Mouse (Mus musculus): ENCODE data around the gene Ddx54. TPM values are rescaled to one million over a fixed set of nuclear protein-coding genes. Genes with fewer than 3 reads are reported as not detected.

Ddx54 gene
- polyA plus RNA-seq, 1 experiment, result 34.2 TPM

GRCm38 (mm10) chr5:120645851-120646250 lies 33.3 kb downstream of the Ddx54 start:
- DNase-seq (ENCODE audit: low read depth), result no peak

DNA sequence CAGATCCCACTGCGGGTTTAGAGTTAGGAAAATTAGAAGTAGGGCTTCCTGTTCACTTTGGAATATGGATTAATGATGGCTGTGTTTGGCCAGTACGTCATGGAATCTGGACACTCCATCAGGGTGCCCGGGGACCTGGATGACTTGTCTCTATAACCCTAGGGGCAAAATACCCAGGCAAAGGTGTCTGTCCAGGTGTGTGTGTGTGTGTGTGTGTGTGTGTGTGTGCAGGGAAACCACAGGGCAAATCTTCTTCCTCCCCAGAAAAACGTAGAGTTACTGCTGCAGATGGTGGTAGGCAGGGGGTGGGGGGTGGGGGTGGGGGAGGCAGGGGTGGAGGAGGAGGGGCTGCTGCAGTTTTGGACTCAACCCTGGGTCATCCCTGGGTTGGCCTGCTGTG lies 34.8 kb downstream of the Ddx54 start:
- no peak for DNase-seq (ENCODE audit: low read depth)

- no peak for DNase-seq (ENCODE audit: low read depth)
These were observed 35.4 kb downstream of the Ddx54 start for GRCm38 (mm10) chr5:120647814-120648491.

DNA sequence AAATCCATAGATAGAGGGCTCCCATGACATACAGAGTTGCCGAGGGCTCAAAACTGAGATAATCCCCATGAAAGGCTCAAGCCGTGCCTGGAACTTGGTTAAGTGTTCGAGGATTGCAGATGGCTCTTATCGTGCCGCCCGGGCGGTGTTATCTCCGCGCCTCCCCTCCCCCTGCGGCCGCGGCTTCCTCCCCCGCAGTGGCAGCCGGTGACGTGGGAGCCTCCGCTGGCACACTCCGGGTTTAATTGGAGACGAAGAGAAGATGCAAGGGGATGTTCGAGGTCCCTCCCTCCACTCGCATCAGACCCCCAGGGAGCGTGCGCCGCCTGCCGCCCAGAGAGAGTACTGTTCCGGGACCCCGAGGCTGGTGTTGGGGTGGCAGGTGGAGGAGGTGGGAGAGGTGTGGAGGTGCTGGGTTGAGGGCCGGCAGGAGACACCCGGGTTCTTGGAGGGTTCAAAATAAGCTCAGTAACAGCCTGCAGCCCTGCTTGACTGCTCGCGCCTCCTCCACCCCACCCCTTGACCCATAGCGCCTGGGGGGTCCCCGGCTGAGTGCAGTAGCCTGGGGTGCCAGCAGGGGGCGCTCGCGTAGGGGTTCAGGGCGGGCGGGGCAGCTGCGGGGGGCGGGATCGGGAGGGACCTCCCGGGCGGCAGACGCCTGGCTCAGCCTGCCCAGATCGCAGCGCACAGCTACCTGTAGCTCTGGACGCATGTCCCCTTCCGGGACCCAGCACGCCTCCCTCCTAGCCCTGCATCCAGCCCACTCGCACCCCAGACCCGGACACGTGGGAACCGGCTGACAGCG lies 36.2 kb downstream of the Ddx54 start, which contains the start of gene Rasal1:
Rasal1 (plus strand) TSS at position 244 of the 805 bp plus-strand sequence.
- no peak for DNase-seq (ENCODE audit: low read depth)

- no peak for DNase-seq (ENCODE audit: low read depth)
These were observed 36.9 kb downstream of the Ddx54 start for GRCm38 (mm10) chr5:120649374-120649933.

GRCm38 (mm10) chr5:120649938-120650337 lies 37.4 kb downstream of the Ddx54 start:
- DNase-seq (ENCODE audit: low read depth), result no peak

DNA sequence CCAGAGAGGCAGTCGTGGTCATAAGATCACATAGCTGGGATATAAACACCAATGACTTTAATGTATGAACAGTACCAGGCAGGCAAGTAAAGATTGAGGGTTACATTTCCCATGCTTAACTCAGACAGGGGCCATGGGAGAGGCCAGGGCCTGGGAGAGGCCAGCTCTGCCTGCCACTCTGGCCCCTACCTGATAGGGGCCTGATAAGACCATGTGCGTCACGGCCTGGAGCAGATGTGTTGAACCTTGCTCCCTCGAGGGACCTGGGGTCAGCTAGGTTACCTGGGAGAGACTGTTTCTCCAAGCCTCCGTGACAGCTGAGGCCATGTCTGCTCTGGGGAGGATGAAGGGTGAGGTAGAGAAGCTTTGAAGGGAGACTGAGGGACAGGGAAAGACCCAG lies 38.7 kb downstream of the Ddx54 start:
- DNase-seq (ENCODE audit: low read depth), result no peak

DNA sequence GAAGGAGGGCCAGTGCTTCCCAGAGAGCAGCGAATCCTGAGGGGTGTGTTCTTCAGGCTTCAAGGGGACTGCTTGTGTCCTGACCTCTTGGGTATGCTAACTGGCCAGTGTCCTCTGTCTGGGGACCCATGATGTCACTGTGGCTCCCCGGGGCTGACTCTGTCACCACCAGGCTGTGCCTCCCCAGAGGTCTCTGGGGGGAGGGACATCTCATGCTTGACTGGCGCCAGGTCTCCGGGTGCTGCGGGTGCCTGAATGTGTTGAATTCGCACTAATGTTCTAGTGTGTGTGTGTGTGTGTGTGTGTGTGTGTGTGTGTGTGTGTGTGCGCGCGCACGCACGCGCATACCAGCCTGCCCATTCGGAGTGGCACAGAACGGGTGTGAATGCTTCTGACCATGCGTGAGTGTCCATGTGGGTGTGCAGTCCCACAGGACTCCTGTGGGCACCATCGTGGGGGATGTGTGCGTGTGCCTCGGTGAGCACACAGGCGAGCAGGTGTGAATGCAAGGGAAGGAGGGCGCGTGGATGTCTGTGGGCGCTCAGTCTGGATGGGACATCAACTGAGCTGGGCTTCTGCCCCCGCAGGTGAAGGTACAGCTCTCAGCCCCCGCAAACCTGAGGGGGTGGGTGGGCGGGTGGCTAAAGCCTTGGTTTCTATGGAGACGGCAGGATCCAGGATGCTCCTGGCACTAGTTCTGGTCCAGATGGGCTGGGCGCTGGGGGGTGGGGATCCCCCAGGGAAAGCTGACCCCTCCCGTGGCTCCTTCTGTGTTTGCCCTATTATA lies 40.6 kb downstream of the Ddx54 start:
- no peak for DNase-seq (ENCODE audit: low read depth)

GRCm38 (mm10) chr5:120653873-120654272 lies 41.3 kb downstream of the Ddx54 start:
- no peak for DNase-seq (ENCODE audit: low read depth)

DNA sequence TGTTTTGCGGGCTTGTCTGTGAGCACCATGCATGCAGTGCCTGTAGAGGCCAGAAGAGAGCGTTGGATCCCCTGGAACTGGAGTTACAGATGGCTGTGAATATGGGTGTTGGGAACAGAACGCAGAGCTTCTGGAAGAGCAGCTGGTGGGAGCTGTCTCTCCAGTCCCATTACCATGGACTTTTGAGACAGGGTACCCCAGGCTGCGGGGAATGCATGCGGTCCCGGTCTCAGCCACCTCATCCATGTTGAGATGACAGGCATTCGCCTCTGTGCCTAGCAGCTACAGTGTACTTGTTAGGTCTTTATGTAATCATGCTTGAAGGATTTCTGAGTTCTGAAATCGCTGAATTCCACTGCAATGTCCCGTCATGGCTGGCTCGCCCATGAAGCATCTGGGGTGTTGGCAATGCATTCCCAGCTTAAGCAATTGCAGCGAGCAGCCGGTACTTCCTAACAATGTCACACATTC lies 43.8 kb downstream of the Ddx54 start:
- DNase-seq (ENCODE audit: low read depth), result no peak

GRCm38 (mm10) chr5:120660816-120661215 lies 48.3 kb downstream of the Ddx54 start:
- DNase-seq (ENCODE audit: low read depth), result no peak

GRCm38 (mm10) chr5:120664888-120665287 lies 52.3 kb downstream of the Ddx54 start:
- no peak for DNase-seq (ENCODE audit: low read depth)

DNA sequence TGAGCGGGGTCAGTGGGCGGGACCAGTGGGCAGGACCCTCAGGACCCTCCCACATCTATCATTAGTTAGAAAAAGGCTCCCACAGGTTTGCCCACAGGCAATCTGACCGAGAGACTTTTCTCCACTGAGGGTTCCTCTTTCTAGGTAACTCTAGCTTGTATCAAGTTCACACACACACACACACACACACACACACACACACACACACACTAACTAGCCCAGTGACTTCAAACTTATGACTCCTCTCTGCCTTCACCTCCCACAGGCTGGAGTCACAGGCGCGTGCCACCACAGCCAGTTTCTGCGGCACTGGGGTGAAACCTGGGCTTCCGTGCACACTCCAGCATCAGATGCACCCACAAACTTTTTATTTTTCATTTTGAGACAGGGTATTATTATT lies 56.2 kb downstream of the Ddx54 start:
- DNase-seq (ENCODE audit: low read depth), result no peak

DNA sequence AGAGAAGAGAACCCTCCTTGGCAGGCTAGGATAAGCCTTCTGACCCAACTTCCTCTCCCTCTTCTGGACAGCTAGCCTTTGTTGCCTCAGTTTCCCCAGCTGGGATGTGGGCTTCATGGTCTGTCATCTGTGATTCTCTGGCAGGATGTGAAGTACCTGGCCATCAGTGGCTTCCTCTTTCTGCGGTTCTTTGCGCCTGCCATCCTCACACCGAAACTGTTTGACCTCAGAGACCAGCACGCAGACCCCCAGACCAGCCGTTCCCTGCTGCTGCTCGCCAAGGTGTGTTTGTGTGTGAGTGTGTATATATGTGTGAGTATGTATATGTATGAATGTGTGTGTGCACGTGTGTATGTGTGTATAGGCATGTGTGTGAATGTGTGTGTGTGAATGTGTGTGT lies 57.6 kb downstream of the Ddx54 start:
- no peak for DNase-seq (ENCODE audit: low read depth)

- DNase-seq (ENCODE audit: low read depth), result no peak
These were observed 59.3 kb downstream of the Ddx54 start for GRCm38 (mm10) chr5:120671865-120672264.

DNA sequence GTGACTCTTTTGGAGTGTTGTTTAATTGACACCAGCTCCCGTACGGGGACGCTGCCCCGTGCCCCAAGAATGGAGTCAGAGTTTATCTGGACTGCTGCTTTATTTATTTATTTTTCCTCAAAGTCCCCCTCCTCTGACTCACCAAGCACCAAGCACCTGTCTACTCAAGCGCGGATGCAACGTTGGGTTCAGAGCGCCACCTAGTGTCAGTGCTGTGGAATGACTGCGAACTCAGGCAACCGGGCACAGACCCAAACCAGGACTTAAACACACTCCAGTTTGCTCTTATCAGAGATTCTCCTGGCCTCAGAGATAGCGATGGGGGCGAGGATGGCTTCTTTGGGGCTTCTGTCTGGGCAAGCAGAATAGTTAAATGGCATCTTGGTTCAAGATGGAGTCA lies 61.1 kb downstream of the Ddx54 start:
- DNase-seq (ENCODE audit: low read depth), result no peak

GRCm38 (mm10) chr5:120674229-120675145 lies 61.9 kb downstream of the Ddx54 start:
- no peak for DNase-seq (ENCODE audit: low read depth)

GRCm38 (mm10) chr5:120677516-120677915 lies 65.0 kb downstream of the Ddx54 start:
- no peak for DNase-seq (ENCODE audit: low read depth)

Data from gonadal fat pad, adult 2 months (tissue).